8 mouse cellular contexts compared by ENCODE assay signal in genomic region chr17:89654089-89654813, GRCm38 (mm10).
DNase-seq lines count a peak whose midpoint lies in the region; ATAC-seq lines count a peak whose summit lies in the region.

No protein-coding gene starts in this region.

- no peaks in the 10 kb centered on the region for H3K4me1 ChIP-seq in hindbrain, embryonic 13.5 days (replicated peaks)
- no peaks in the 10 kb centered on the region for H3K4me1 ChIP-seq in midbrain, embryonic 12.5 days

- no peak overlapping the region for H3K9ac ChIP-seq in hindbrain, embryonic 13.5 days
- H3K9ac ChIP-seq in midbrain, embryonic 12.5 days (replicated peaks), result no peak overlapping the region

- 74% methylated on average over 5 of the region's 5 CpGs for WGBS in hindbrain, embryonic 13.5 days
- WGBS in midbrain, embryonic 12.5 days, result 62% methylated on average over 5 of the region's 5 CpGs

- no peaks in the 10 kb centered on the region for H3K27me3 ChIP-seq in hindbrain, embryonic 13.5 days
- H3K27me3 ChIP-seq in midbrain, embryonic 12.5 days, result no peaks in the 10 kb centered on the region

- no peaks in the 10 kb centered on the region for H3K9me3 ChIP-seq in hindbrain, embryonic 13.5 days
- H3K9me3 ChIP-seq in midbrain, embryonic 12.5 days, result no peaks in the 10 kb centered on the region

- no peak overlapping the region for H3K27ac ChIP-seq in hindbrain, embryonic 13.5 days
- no peak overlapping the region for H3K27ac ChIP-seq in midbrain, embryonic 12.5 days (replicated peaks)

- ATAC-seq in hindbrain, embryonic 13.5 days (ENCODE audit: low FRiP score), result peak; percentile 73
- ATAC-seq in midbrain, embryonic 12.5 days (ENCODE audit: low FRiP score, low read depth), result peak; percentile 79
- ATAC-seq in CD4-positive, CD25-positive, alpha-beta regulatory T cell, adult 4 months, result no peak

- H3K36me3 ChIP-seq in hindbrain, embryonic 13.5 days, result no peaks in the 10 kb centered on the region
- no peaks in the 10 kb centered on the region for H3K36me3 ChIP-seq in midbrain, embryonic 12.5 days

- H3K4me3 ChIP-seq in hindbrain, embryonic 13.5 days, result no peak overlapping the region
- H3K4me3 ChIP-seq in midbrain, embryonic 12.5 days, result no peak overlapping the region

- no peak overlapping the region for H3K4me2 ChIP-seq in hindbrain, embryonic 13.5 days
- H3K4me2 ChIP-seq in midbrain, embryonic 12.5 days (replicated peaks), result no peak overlapping the region

- DNase-seq in adrenal gland, adult (ENCODE audit: inconsistent age in 2 of 2, low spot score in 1 of 2), result peak; percentile 23 to 84
- DNase-seq in adrenal gland, postnatal 25 days, result no peak
- peak; percentile 1 for DNase-seq in WW6 (ENCODE audit: low read depth, low spot score)
- peak; percentile 81 for DNase-seq in embryo, embryonic 10 days (ENCODE audit: low spot score)
- peak; percentile 86 for DNase-seq in layer of hippocampus, adult 9-11 months
